Mouse (Mus musculus): ENCODE data around the gene Cradd. TPM values are rescaled to one million over a fixed set of nuclear protein-coding genes. Genes with fewer than 3 reads are reported as not detected.

The Cradd gene
- polyA plus RNA-seq, 2 experiments, result 3.2 to 3.6 TPM

- TF ChIP-seq EP300 (IDR thresholded peaks at IDR 0.05; ENCODE audit: low read depth), result no peak
- TF ChIP-seq CTCF (IDR thresholded peaks at IDR 0.05; ENCODE audit: low read depth), result no peak
Measured at GRCm38 (mm10) chr10:95300178-95300793, 23.6 kb downstream of the Cradd start.

GRCm38 (mm10) chr10:95299808-95300133, 24.2 kb downstream of the Cradd start:
- peaks cover 0 to 17% of the 10 kb centered on the region in 2 experiments; a peak in 3 of 4 replicates for H3K4me1 ChIP-seq (replicated peaks; ENCODE audit: control insufficient read depth in 2 of 2, insufficient read depth in 2 of 2, low read length in 1 of 2)
- no peaks in the 10 kb centered on the region for H3K36me3 ChIP-seq (replicated peaks; ENCODE audit: control insufficient read depth, insufficient read depth, low read depth)
- H3K4me2 ChIP-seq (ENCODE audit: low read depth), result no peak overlapping the region
- TF ChIP-seq CTCF (IDR thresholded peaks at IDR 0.05; ENCODE audit: low read depth) (no peak), EP300 (IDR thresholded peaks at IDR 0.05; ENCODE audit: low read depth) (no peak)
- H3K27ac ChIP-seq, result no peak overlapping the region
- ATAC-seq (ENCODE audit: insufficient read depth), result no peak
- H3K9me3 ChIP-seq (ENCODE audit: control insufficient read depth, low read length), result no peaks in the 10 kb centered on the region
- H3K9ac ChIP-seq (replicated peaks), result no peak overlapping the region
- H3K27me3 ChIP-seq (ENCODE audit: control insufficient read depth, insufficient read depth, low read length), result no peaks in the 10 kb centered on the region
- 77% methylated on average over 7 of the region's 7 CpGs for WGBS (ENCODE audit: insufficient replicate concordance)
- no peak for DNase-seq (ENCODE audit: low read depth in 3 of 3, low spot score in 3 of 3)
- H3K4me3 ChIP-seq (ENCODE audit: insufficient read depth in 1 of 2, low read depth in 2 of 2, low read length in 2 of 2), result no peak overlapping the region

More at GRCm38 (mm10) chr10:95300178-95300793, 23.6 kb downstream of the Cradd start:
- no peaks in the 10 kb centered on the region for H3K27me3 ChIP-seq (ENCODE audit: control insufficient read depth, insufficient read depth, low read length)
- H3K9me3 ChIP-seq (ENCODE audit: control insufficient read depth, low read length), result no peaks in the 10 kb centered on the region
- no peak for DNase-seq (ENCODE audit: low read depth in 3 of 3, low spot score in 3 of 3)
- peaks cover 0 to 17% of the 10 kb centered on the region in 2 experiments; a peak in 3 of 4 replicates for H3K4me1 ChIP-seq (replicated peaks; ENCODE audit: control insufficient read depth in 2 of 2, insufficient read depth in 2 of 2, low read length in 1 of 2)
- WGBS (ENCODE audit: insufficient replicate concordance), result 51% methylated on average over 8 of the region's 8 CpGs
- H3K36me3 ChIP-seq (replicated peaks; ENCODE audit: control insufficient read depth, insufficient read depth, low read depth), result no peaks in the 10 kb centered on the region
- no peak for ATAC-seq (ENCODE audit: insufficient read depth)
- no peak overlapping the region for H3K4me2 ChIP-seq (ENCODE audit: low read depth)
- H3K27ac ChIP-seq, result no peak overlapping the region
- H3K4me3 ChIP-seq (ENCODE audit: insufficient read depth in 1 of 2, low read depth in 2 of 2, low read length in 2 of 2), result no peak overlapping the region
- no peak overlapping the region for H3K9ac ChIP-seq (replicated peaks)

GRCm38 (mm10) chr10:95299010-95299807, 24.7 kb downstream of the Cradd start:
- no peak overlapping the region for H3K27ac ChIP-seq
- H3K4me1 ChIP-seq (replicated peaks; ENCODE audit: control insufficient read depth in 2 of 2, insufficient read depth in 2 of 2, low read length in 1 of 2), result peaks cover 0 to 15% of the 10 kb centered on the region in 2 experiments; a peak in 3 of 4 replicates
- H3K4me2 ChIP-seq (ENCODE audit: low read depth), result no peak overlapping the region
- no peaks in the 10 kb centered on the region for H3K9me3 ChIP-seq (ENCODE audit: control insufficient read depth, low read length)
- H3K9ac ChIP-seq (replicated peaks), result no peak overlapping the region
- H3K4me3 ChIP-seq (ENCODE audit: insufficient read depth in 1 of 2, low read depth in 2 of 2, low read length in 2 of 2), result no peak overlapping the region
- no peak for TF ChIP-seq CTCF (IDR thresholded peaks at IDR 0.05; ENCODE audit: low read depth)
- TF ChIP-seq EP300 (IDR thresholded peaks at IDR 0.05; ENCODE audit: low read depth), result no peak
- DNase-seq (ENCODE audit: low read depth in 3 of 3, low spot score in 3 of 3) (no peak), ATAC-seq (ENCODE audit: insufficient read depth) (no peak)
- H3K27me3 ChIP-seq (ENCODE audit: control insufficient read depth, insufficient read depth, low read length), result no peaks in the 10 kb centered on the region
- no peaks in the 10 kb centered on the region for H3K36me3 ChIP-seq (replicated peaks; ENCODE audit: control insufficient read depth, insufficient read depth, low read depth)
- 74% methylated on average over 18 of the region's 18 CpGs for WGBS (ENCODE audit: insufficient replicate concordance)

GRCm38 (mm10) chr10:95298504-95298903, 25.4 kb downstream of the Cradd start:
- H3K4me3 ChIP-seq (ENCODE audit: insufficient read depth in 1 of 2, low read depth in 2 of 2, low read length in 2 of 2), result no peak overlapping the region
- H3K9ac ChIP-seq (replicated peaks), result no peak overlapping the region
- no peak overlapping the region for H3K27ac ChIP-seq
- no peak for DNase-seq (ENCODE audit: low read depth in 3 of 3, low spot score in 3 of 3)
- no peak for ATAC-seq (ENCODE audit: insufficient read depth)
- peaks cover 0 to 17% of the 10 kb centered on the region in 2 experiments; a peak in 3 of 4 replicates for H3K4me1 ChIP-seq (replicated peaks; ENCODE audit: control insufficient read depth in 2 of 2, insufficient read depth in 2 of 2, low read length in 1 of 2)
- H3K4me2 ChIP-seq (ENCODE audit: low read depth), result no peak overlapping the region
- no peaks in the 10 kb centered on the region for H3K36me3 ChIP-seq (replicated peaks; ENCODE audit: control insufficient read depth, insufficient read depth, low read depth)
- TF ChIP-seq CTCF (IDR thresholded peaks at IDR 0.05; ENCODE audit: low read depth), result no peak
- H3K27me3 ChIP-seq (ENCODE audit: control insufficient read depth, insufficient read depth, low read length), result no peaks in the 10 kb centered on the region
- WGBS (ENCODE audit: insufficient replicate concordance), result 72% methylated on average over 6 of the region's 6 CpGs
- no peaks in the 10 kb centered on the region for H3K9me3 ChIP-seq (ENCODE audit: control insufficient read depth, low read length)

- no peak for DNase-seq (ENCODE audit: low read depth in 3 of 3, low spot score in 3 of 3)
- H3K9me3 ChIP-seq (ENCODE audit: control insufficient read depth, low read length), result no peaks in the 10 kb centered on the region
- WGBS (ENCODE audit: insufficient replicate concordance), result 12% methylated on average over 9 of the region's 9 CpGs
- H3K36me3 ChIP-seq (replicated peaks; ENCODE audit: control insufficient read depth, insufficient read depth, low read depth), result no peaks in the 10 kb centered on the region
- peak overlapping the region; percentile 1; the same call in 1 of the 2 replicates for H3K4me2 ChIP-seq (ENCODE audit: low read depth)
- peaks cover 0 to 21% of the 10 kb centered on the region in 2 experiments; a peak in 3 of 4 replicates for H3K4me1 ChIP-seq (replicated peaks; ENCODE audit: control insufficient read depth in 2 of 2, insufficient read depth in 2 of 2, low read length in 1 of 2)
- H3K4me3 ChIP-seq (ENCODE audit: insufficient read depth in 1 of 2, low read depth in 2 of 2, low read length in 2 of 2), result no peak overlapping the region
- H3K27me3 ChIP-seq (ENCODE audit: control insufficient read depth, insufficient read depth, low read length), result no peaks in the 10 kb centered on the region
- peak; percentile 85 for ATAC-seq (ENCODE audit: insufficient read depth)
- H3K27ac ChIP-seq, result no peak overlapping the region
- TF ChIP-seq CTCF (IDR thresholded peaks at IDR 0.05; ENCODE audit: low read depth) (no peak), EP300 (IDR thresholded peaks at IDR 0.05; ENCODE audit: low read depth) (peak; percentile 64)
- H3K9ac ChIP-seq (replicated peaks), result no peak overlapping the region
Measured at GRCm38 (mm10) chr10:95297690-95298104, 26.2 kb downstream of the Cradd start.
